Mouse (Mus musculus) ES-Bruce4 (cell line): Measurements from ENCODE around the gene Ptpro.

ENCODE experiments used
- CTCF ChIP-seq: IDR thresholded peaks from one replicate; pipeline ENCODE4 v1.8.1; 2011; ENCODE audit warnings: low read depth, low read length
- EP300 ChIP-seq: IDR thresholded peaks from 2 replicates; pipeline ENCODE4 v1.6.1; 2011; ENCODE audit warnings: low read depth, low read length; ENCODE audit not compliant: insufficient read depth
- POLR2A ChIP-seq: IDR thresholded peaks from one replicate; pipeline ENCODE4 v1.8.1; 2011; ENCODE audit warnings: low read length; ENCODE audit not compliant: insufficient read depth

- TF ChIP-seq POLR2A, result no peak
- no peak for TF ChIP-seq CTCF
- no peak for TF ChIP-seq EP300
Observed at GRCm38 (mm10) chr6:137205662-137206400, 46.3 kb upstream of the Ptpro start.
